Mouse (Mus musculus) adrenal gland, adult 18-20 months (tissue): ENCODE results near the gene Gja10. TPM values are rescaled to one million over a fixed set of nuclear protein-coding genes. Genes with fewer than 3 reads are reported as not detected.

Experiments
- DNase-seq, 2 experiments: peaks; one replicate each; pipeline ENCODE4 v3.0.0; 2021 to 2022; ENCODE audit warnings: low spot score in 2 of 2
- long read RNA-seq, 2 experiments: library from polyadenylated mRNA; stranded (forward); transcript quantifications; one replicate each; pipeline ENCODE4 v2.0.0; 2021
- total RNA-seq, 2 experiments: library from RNA; stranded (reverse); gene quantifications; 1 replicate in 1 of 2; 2 replicates in 1 of 2; pipeline ENCODE4 v1.2.3; 2021

The Gja10 gene
- total RNA-seq = not detected
- long read RNA-seq, experiment 1 = 0 reads
- long read RNA-seq, experiment 2 = 0 reads

GRCm38 (mm10) chr4:32602660-32603059 is at the start of gene Gja10:
Gene Gja10, minus strand, starts transcription at chr4:32602760.
- no peak for DNase-seq

DNA sequence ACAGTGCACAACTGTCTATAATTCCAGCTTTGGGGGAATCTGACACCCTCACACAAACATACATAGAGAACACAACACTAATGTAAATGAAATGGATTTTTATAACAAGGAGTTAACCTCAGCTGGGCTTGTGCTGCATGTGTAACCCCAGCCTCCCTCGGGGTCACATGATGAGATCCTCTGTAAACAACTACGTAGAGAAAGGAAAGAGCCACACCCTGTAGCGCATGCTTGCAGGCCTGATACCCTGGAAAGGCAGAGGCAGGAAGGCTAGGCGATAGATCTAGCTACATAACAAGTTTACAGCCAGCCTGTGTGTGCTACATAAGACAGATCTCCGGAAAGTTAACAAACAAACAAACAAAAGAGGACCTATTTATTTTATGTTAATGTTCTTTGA is 49.1 kb upstream of the Gja10 start:
- no peak for DNase-seq

DNA sequence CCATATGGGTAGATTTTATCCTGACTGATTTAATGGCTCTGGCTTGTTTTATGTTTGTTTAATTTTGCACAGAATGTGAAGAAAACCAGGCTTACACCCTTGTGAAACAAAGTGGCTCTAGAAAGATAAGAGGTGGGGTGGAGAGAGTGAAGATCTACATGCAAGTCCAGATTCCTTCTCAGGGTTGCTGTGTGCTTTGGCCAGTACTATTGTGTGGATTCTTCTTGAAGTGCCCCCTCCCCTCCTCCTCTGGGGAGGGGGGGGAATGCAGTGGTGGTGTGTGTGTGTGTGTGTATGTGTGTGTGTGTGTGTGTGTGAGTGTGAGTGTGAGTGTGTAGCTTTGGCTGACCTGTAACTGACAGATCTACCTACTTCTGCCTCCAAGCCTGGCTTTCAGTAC is 19.1 kb upstream of the Gja10 start:
- DNase-seq = no peak

GRCm38 (mm10) chr4:32615034-32615881 is 12.7 kb upstream of the Gja10 start, which contains the start of gene Casp8ap2:
Gene Casp8ap2, plus strand, starts transcription at chr4:32615451.
- DNase-seq = peak; percentile 97

DNA sequence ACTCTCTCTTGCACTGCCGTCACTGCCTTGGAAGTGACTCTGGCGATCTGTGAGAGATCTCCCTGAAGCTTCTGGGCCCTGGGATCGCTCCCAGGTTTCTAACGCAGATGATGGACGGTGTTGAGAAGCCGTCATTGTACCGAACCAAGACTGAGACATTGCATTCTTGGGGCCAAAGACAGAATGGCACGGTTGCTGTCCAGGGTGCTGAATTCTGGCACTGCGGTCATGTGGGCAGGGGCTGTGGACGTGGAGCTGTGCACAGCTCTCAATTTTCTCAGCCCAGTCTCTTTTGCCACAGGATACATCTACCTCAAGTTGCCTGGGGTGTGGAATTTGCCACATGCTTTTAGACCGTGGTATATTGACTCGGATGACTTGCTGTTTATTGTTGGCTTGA is 1.4 kb downstream of the Gja10 start:
- DNase-seq = peak; percentile 42 to 58

GRCm38 (mm10) chr4:32588237-32588636 is 14.3 kb downstream of the Gja10 start:
- no peak for DNase-seq

DNA sequence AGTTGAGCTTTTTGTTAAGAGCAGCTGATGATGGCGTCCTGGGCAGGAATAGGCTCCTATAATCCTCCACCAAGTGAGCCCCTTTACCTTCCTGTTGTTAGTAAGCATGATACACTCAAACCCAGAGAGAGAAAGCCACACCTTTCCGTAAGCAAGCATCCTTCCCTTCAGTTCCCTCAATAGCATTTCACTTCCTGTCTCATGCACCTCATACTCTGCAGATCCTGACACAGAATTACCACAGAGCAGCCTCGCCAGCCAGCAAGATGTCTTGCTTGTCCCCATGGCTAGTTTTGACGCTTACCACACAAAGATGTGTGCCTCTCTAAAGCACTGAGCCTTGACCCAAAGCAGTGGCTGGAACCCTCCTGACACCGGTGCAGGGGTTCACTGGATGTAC is 15.0 kb downstream of the Gja10 start:
- DNase-seq = no peak

DNA sequence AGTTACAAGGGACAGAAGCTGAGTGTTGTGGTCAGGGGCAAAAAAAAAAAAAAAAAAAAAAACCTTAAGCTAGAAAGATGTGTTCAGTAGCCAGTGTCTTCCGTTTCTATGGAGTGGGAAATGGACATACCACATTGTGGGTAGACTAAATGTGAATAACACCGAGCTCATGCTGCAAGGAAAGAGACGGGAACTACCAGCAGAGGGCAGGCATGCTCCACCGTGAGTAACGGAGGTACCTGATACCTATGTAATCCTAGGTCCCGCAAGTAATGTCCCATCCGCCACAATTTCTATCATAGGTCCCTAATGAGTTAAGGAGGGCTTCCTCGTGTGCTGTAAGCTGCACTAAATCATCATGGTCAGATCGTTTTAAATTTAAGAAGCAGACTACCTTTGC is 16.0 kb downstream of the Gja10 start:
- DNase-seq = peak; percentile 41 to 58

DNA sequence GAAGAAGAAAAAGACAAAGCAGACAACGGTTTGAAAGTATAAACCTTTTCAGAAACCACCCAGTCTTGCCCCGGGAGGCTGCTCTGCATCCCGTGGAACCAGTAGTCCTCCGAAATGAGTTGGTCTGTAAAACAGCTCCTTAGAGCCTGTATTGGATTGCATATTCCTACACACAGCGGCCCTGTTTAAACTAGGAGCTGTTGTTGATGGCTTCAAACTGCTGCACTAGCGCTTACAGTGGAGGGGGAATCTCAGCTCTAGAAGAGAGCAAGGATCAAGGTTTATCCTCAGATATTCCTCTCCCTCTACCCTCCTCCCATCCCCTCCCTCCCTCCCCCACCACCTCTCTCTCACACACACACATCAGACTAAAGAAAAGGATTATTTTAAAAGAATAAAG is 18.4 kb downstream of the Gja10 start:
- no peak for DNase-seq

DNA sequence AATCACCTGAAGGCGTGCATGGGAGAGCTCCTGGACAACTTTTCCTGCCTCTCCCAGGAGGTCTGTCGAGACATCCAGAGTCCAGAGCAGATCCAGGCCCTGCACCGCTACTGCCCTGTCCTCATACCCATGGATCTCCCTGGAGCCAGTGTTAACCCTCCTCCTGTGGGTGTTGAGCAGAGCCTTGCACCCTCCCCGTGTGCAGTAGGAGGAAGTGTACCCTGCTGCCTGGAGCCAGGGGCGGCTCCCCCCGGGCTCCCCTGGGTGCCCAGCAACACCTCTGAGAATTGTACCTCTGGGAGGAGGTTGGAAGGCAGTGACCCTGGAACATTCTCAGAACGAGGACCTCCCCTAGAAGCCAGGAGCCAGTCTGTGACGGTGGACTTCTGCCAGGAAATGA is 22.7 kb downstream of the Gja10 start:
- DNase-seq = no peak

GRCm38 (mm10) chr4:32575165-32575564 is 27.4 kb downstream of the Gja10 start:
- DNase-seq = no peak

- DNase-seq = no peak
Observed at GRCm38 (mm10) chr4:32574604-32575003, 28.0 kb downstream of the Gja10 start.

DNA sequence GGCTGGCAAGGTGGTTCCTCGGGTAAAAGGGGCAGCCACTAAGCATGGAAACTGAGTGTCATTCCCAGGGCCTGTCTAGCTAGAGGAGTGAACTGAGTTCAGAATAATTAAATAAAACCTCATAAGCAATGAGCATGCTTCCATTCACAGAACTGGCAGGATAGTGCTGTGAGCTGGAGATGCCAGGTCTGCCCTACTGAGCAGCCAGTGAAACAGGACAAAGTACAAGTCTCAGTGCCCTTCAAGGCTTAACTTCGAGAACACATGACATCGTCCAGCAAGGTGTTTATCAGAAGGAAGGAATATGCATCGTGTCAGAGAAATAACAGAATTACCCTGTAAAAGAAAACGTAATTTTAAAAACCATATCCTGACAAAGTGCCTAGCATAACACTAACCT is 29.0 kb downstream of the Gja10 start:
- no peak for DNase-seq

DNA sequence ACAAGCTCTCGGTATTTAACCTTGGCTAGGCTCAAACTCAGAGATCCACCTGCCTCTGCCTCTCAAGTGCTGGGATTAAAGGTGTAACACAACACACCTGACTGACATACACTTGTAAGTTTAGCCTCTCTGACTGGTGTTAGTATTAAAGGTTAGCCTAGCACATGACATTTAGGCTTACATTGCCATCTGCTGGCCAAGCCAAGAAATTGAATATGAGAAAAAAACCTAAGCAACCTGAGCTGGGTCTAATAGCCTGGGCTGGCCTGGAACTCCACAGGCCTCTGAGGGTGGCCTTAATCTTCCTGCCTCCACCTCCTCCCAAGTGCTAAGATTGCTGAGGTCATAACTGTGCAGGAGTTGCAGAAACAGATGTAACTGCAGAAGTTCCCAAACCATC is 30.4 kb downstream of the Gja10 start:
- peak in 1 of 2 experiments; percentile 35 for DNase-seq

DNA sequence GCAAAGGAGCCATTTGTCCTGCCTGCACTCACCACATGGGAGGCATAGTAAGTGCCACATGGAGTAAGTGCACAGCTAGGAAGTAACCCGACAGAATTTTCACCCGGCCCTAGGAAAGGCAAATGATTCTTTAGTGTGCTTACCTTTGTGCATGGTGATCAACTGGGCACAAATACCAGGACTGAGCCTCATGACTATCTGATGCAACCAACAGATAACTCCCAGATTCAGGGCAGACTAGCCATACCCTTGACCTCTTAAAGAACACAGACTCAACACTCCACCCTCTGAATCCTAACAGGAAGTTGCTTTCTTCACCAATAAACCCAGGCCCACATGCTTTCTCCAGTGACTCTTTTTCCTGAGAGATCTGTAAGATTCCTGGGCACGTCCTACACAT is 31.1 kb downstream of the Gja10 start:
- DNase-seq = no peak

DNA sequence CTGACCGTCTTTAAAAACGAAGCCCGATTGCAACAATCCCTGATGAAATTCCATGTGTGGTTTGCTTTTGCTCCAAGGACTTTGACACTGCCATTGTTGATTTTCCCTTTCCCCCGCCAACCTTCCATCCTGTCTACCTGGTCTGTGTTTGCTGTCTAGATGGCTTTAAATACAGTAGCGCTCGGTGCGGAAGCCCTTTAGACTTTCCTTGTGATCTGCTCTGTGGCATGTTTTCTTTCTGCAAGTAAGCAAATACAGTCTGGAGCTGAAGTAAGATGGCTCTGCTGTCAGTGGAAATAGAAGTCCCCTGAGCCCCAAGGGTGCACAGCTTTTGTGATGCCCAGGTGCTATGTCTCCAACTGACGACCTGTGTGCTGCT is 31.6 kb downstream of the Gja10 start:
- no peak for DNase-seq

DNA sequence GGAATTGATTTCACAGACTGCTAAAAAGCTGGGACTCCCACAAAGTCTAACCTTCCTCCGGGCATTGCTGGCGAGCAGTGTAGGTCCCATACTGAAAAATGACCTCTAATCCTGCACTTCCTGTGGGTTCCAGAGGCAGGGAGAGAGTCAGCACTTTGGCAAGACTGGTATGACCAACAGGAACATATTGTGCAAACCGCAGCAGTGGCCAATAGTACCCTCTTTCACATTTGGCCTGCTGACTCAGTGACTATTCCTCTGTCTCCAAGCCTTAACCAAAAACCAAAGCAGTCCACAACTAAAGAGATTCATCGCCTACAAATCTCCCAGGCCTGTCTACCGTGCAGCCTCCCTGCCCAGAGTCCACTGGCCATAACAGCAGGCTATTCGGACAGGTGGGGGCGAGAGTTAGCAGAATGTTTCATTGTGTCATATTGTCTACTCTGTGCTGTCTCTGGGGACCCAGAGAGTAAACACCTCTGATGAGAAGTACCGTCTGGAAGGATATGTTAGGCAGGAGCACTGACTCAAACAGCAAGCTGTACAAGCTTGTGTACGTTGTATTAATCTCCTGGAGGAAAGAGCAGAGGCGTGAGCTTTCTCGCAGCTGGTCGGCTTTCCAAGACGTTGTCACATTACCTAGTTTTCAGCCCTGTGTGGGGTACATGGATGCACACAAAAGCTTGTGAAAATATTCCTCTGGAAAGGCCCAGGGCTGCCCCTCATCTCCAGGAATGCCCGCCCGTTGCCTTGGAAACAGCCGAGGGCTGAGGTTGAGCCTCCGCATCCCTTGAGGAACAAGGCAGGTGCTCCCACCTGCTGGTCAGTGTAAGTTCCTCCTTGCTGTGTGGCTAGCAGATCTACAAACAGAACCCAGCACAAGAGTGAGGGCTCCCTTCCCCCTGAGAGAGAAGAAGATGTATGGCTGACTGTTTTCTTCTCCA is 32.3 kb downstream of the Gja10 start:
- no peak for DNase-seq

DNA sequence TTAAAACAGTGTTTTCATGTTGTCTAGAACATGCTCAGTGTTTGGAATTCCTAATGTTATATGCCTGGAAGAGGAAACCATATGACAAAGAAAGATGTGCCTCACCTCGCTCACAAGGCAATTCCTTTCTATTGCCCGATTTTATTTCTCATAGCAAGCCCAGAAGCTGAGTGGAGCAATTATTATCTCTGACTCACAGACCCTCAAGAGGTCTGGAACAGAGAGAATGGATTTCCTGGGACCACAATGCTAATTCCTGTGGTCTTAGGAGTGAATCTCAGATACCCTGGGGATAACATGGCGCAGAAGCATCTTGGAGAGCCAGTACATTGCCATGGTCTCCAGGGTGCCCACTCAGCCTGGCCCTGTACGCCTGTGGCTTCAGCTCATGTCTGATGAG is 33.5 kb downstream of the Gja10 start:
- DNase-seq = no peak

- no peak for DNase-seq
Observed at GRCm38 (mm10) chr4:32564918-32565317, 37.6 kb downstream of the Gja10 start.

- DNase-seq = no peak
Observed at GRCm38 (mm10) chr4:32564416-32564815, 38.1 kb downstream of the Gja10 start.

GRCm38 (mm10) chr4:32562319-32563115 is 40.0 kb downstream of the Gja10 start:
- no peak for DNase-seq
